Mouse (Mus musculus) lung, embryonic 16.5 days (tissue): ENCODE data around the gene Kif1b. TPM values are rescaled to one million over a fixed set of nuclear protein-coding genes. Genes with fewer than 3 reads are reported as not detected.

ENCODE experiments used
- ATAC-seq: fragments of 200-750 bp; cut with Nextera tagmentation; 2 replicates; pipeline ENCODE4 v1.8.0; 2017; ENCODE audit warnings: low read depth, mild to moderate bottlenecking, moderate library complexity
- H3K27ac ChIP-seq: fragments of 300-500 bp; sonication (generic); 2 replicates; pipeline ENCODE4 v1.5.1; 2014; ENCODE audit warnings: mild to moderate bottlenecking, control low read depth, low read length
- H3K27me3 ChIP-seq: fragments of 300-500 bp; sonication (generic); 2 replicates; pipeline ENCODE4 v1.6.1; 2014; ENCODE audit warnings: low read depth, low read length, mixed read lengths; ENCODE audit not compliant: control insufficient read depth, insufficient read depth
- H3K36me3 ChIP-seq: fragments of 300-500 bp; sonication (generic); 2 replicates; pipeline ENCODE4 v1.6.1; 2014; ENCODE audit warnings: low read length; ENCODE audit not compliant: control insufficient read depth, insufficient read depth
- H3K4me1 ChIP-seq: fragments of 300-500 bp; sonication (generic); replicated peaks from 2 replicates; pipeline ENCODE4 v1.6.1; 2014; ENCODE audit warnings: low read length, mixed read lengths; ENCODE audit not compliant: control insufficient read depth, insufficient read depth
- H3K4me2 ChIP-seq: fragments of 300-500 bp; sonication (generic); 2 replicates; pipeline ENCODE4 v1.6.1; 2014; ENCODE audit warnings: low read depth, low read length, control low read depth
- H3K4me3 ChIP-seq: fragments of 300-500 bp; sonication (generic); 2 replicates; pipeline ENCODE4 v1.5.1; 2014; ENCODE audit warnings: mild to moderate bottlenecking, low read length, control low read depth
- H3K9ac ChIP-seq: fragments of 300-500 bp; sonication (generic); 2 replicates; pipeline ENCODE4 v1.6.1; 2014; ENCODE audit warnings: low read length, control low read depth
- H3K9me3 ChIP-seq: fragments of 300-500 bp; sonication (generic); 2 replicates; pipeline ENCODE4 v1.6.1; 2016; ENCODE audit warnings: low read length; ENCODE audit not compliant: control insufficient read depth
- WGBS: fragments of 180-500 bp; shearing (Covaris S2); extraction: QIAGEN DNeasy Blood & Tissue Kit; methylation state at CpG from one replicate; pipeline ENCODE4 v1.1.7; 2014; 5-methylcytosine and 5-hydroxymethylcytosine counted together
- polyA plus RNA-seq: library from polyadenylated mRNA; unstranded; fragments of >200 nt; fragmentation: Nextera tagmentation; extraction: Ambion mirVana; gene quantifications from 2 replicates; pipeline ENCODE4 v1.2.1, GENCODE M21; 2015

Kif1b gene
- polyA plus RNA-seq, 1 experiment from 2014 or later, result 32.5 TPM

GRCm38 (mm10) chr4:149322718-149323117, 15.2 kb upstream of the Kif1b start:
- Histone ChIP-seq H3K4me1 (no peaks in the 10 kb centered on the region), H3K9ac (no peak overlapping the region), H3K9me3 (no peaks in the 10 kb centered on the region), H3K27me3 (no peaks in the 10 kb centered on the region), H3K36me3 (0 out of 2 replicates have a peak, but pooled peaks cover 2% of the 10 kb centered on the region), H3K4me3 (no peak overlapping the region), H3K4me2 (no peak overlapping the region), H3K27ac (no peak overlapping the region)
- no peak for ATAC-seq
- WGBS, result 77% methylated on average over 6 of the region's 6 CpGs

GRCm38 (mm10) chr4:149322286-149322685, 14.8 kb upstream of the Kif1b start:
- Histone ChIP-seq H3K4me3 (no peak overlapping the region), H3K4me1 (no peaks in the 10 kb centered on the region), H3K36me3 (0 out of 2 replicates have a peak, but pooled peaks cover 1% of the 10 kb centered on the region), H3K27ac (no peak overlapping the region), H3K27me3 (no peaks in the 10 kb centered on the region), H3K9ac (no peak overlapping the region), H3K9me3 (no peaks in the 10 kb centered on the region), H3K4me2 (no peak overlapping the region)
- WGBS, result 79% methylated on average over 4 of the region's 4 CpGs
- ATAC-seq, result no peak

DNA sequence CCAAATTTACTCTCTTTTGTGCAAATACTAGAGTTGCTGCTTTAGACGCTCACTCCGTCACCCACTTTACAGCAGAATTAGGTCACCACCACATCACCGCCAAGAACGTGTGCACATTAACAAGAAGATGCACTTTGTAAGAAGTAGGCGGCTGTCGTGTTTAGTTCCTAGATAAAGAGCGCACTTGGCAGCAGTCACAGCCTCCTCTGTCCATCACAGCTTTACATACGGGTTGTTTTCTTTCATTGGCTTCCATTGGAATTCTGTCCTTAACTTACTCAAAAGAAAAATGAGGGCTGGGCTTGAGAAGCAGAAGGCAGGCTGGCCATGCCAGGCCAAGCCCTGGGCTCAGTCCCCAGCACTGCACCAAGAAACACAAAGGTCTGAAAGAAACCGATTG, 11.6 kb upstream of the Kif1b start:
- Histone ChIP-seq H3K27me3 (no peaks in the 10 kb centered on the region), H3K4me1 (no peaks in the 10 kb centered on the region), H3K9me3 (no peaks in the 10 kb centered on the region), H3K4me3 (no peak overlapping the region), H3K27ac (no peak overlapping the region), H3K36me3 (no peaks in the 10 kb centered on the region), H3K4me2 (no peak overlapping the region), H3K9ac (no peak overlapping the region)
- WGBS, result 47% methylated on average over 9 of the region's 9 CpGs
- ATAC-seq, result no peak

GRCm38 (mm10) chr4:149317387-149317786, 9.9 kb upstream of the Kif1b start:
- no peaks in the 10 kb centered on the region for H3K27me3 ChIP-seq
- no peak for ATAC-seq
- whole genome bisulfite sequencing, result 45% methylated on average over 5 of the region's 5 CpGs

GRCm38 (mm10) chr4:149314275-149314837, 6.9 kb upstream of the Kif1b start:
- Histone ChIP-seq H3K9me3 (no peaks in the 10 kb centered on the region), H3K9ac (no peak overlapping the region), H3K4me2 (no peak overlapping the region), H3K27me3 (no peaks in the 10 kb centered on the region), H3K4me3 (no peak overlapping the region), H3K4me1 (no peaks in the 10 kb centered on the region), H3K27ac (no peak overlapping the region), H3K36me3 (no peaks in the 10 kb centered on the region)
- ATAC-seq, result peak; percentile 62; the same call in 1 of the 2 replicates
- 71% methylated on average over 11 of the region's 11 CpGs for WGBS

More at GRCm38 (mm10) chr4:149317387-149317786, 9.9 kb upstream of the Kif1b start:
- Histone ChIP-seq H3K27ac (no peak overlapping the region), H3K36me3 (no peaks in the 10 kb centered on the region), H3K9ac (no peak overlapping the region), H3K4me1 (no peaks in the 10 kb centered on the region), H3K4me2 (no peak overlapping the region), H3K9me3 (no peaks in the 10 kb centered on the region), H3K4me3 (no peak overlapping the region)

GRCm38 (mm10) chr4:149313558-149314253, 6.2 kb upstream of the Kif1b start:
- no peaks in the 10 kb centered on the region for H3K27me3 ChIP-seq
- H3K4me3 ChIP-seq, result no peak overlapping the region
- no peaks in the 10 kb centered on the region for H3K36me3 ChIP-seq
- ATAC-seq, result no peak
- no peaks in the 10 kb centered on the region for H3K9me3 ChIP-seq
- WGBS, result 74% methylated on average over 12 of the region's 12 CpGs
- no peak overlapping the region for H3K27ac ChIP-seq
- H3K9ac ChIP-seq, result no peak overlapping the region
- H3K4me1 ChIP-seq, result no peaks in the 10 kb centered on the region
- no peak overlapping the region for H3K4me2 ChIP-seq

DNA sequence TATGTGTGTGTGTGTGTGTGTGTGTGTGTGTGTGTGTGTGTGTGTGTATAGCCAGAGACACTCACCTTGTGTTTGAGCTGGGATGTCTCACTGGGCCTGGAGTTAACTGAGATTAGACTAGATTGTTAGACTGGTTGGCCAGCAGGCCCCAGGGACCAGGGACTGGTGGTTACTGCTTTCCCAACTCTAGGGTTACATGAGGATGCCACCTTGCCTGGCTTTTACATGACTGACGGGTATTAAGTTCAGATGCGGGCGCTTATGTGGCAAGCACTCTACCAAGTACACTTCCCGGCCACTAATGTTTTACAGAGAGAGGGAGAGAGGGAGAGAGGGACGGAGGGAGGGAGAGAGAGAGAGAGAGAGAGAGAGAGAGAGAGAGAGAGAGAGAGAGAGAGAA, 4.5 kb upstream of the Kif1b start:
- WGBS, result 70% methylated on average over 5 of the region's 5 CpGs
- Histone ChIP-seq H3K36me3 (no peaks in the 10 kb centered on the region), H3K27ac (no peak overlapping the region), H3K9me3 (no peaks in the 10 kb centered on the region), H3K4me2 (no peak overlapping the region), H3K4me3 (no peak overlapping the region), H3K27me3 (no peaks in the 10 kb centered on the region), H3K4me1 (no peaks in the 10 kb centered on the region), H3K9ac (no peak overlapping the region)
- no peak for ATAC-seq

GRCm38 (mm10) chr4:149308491-149308820, 963 bp upstream of the Kif1b start:
- Histone ChIP-seq H3K27me3 (no peaks in the 10 kb centered on the region), H3K4me1 (peaks cover 17% of the 10 kb centered on the region), H3K9me3 (no peaks in the 10 kb centered on the region), H3K36me3 (no peaks in the 10 kb centered on the region), H3K4me2 (peak overlapping the region; percentile 80), H3K4me3 (peak overlapping the region; percentile 64), H3K27ac (peak overlapping the region; percentile 82), H3K9ac (peak overlapping the region; percentile 75)
- WGBS, result 64% methylated on average over 3 of the region's 3 CpGs
- no peak for ATAC-seq

- Histone ChIP-seq H3K36me3 (no peaks in the 10 kb centered on the region), H3K27me3 (no peaks in the 10 kb centered on the region), H3K9me3 (no peaks in the 10 kb centered on the region), H3K9ac (peak overlapping the region; percentile 89), H3K27ac (peak overlapping the region; percentile 84), H3K4me2 (peak overlapping the region; percentile 75), H3K4me3 (peak overlapping the region; percentile 64), H3K4me1 (peaks cover 28% of the 10 kb centered on the region)
- peak; percentile 53 for ATAC-seq
- WGBS, result under 1% methylated on average over 68 of the region's 83 CpGs
Observed at GRCm38 (mm10) chr4:149306712-149307595, 539 bp downstream of the Kif1b start.
